Mouse (Mus musculus) granulocyte monocyte progenitor cell, adult 5-6 weeks (primary cell): ENCODE data around the gene Med18. TPM values are rescaled to one million over a fixed set of nuclear protein-coding genes. Genes with fewer than 3 reads are reported as not detected.
A peak's percentile ranks its signal among the peaks of the same experiment; 100 is the strongest.
"Not testable (repeated sequence)": the region's sequence is repeated elsewhere in the genome, so short reads cannot be mapped to it uniquely, and the experiment has no call there.

Experiments used
- ATAC-seq: replicated peaks from 2 replicates; pipeline ENCODE4 v1.8.0; 2016; ENCODE audit warnings: mild to moderate bottlenecking, moderate TSS enrichment, inconsistent platforms; ENCODE audit not compliant: poor library complexity, severe bottlenecking
- total RNA-seq, 2 experiments: library from RNA; stranded (forward) in 1 of 2; stranded (reverse) in 1 of 2; fragments of 200-712, 200-1000 nt in 1 of 2; fragments of >200 nt in 1 of 2; fragmentation: Nextera tagmentation in 1 of 2; gene quantifications; 2 replicates each; pipeline ENCODE4 v1.2.3; 2014 to 2017

Med18 gene
- total RNA-seq, 2 experiments from 2014 or later, result 9.2 to 9.9 TPM

DNA sequence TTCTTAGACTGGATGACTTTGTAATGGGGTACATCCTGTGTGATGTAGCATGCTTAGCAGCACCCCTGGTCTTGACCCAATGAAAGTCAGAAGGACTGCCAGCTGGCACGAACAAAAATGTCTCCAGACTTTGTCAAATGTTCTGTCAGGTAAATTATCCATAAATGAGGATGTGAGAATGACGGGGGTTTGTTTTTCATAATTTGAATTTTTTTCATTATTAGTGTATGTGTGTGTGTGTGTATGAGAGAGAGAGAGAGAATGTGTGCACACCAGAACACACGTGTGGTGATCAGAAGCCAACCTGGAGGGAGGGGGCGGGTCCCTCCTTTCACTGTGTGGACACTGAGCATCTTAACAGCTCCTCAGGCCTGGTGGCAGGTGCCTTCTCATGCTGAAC, 20.5 kb upstream of the Med18 start:
- ATAC-seq, result no peak

DNA sequence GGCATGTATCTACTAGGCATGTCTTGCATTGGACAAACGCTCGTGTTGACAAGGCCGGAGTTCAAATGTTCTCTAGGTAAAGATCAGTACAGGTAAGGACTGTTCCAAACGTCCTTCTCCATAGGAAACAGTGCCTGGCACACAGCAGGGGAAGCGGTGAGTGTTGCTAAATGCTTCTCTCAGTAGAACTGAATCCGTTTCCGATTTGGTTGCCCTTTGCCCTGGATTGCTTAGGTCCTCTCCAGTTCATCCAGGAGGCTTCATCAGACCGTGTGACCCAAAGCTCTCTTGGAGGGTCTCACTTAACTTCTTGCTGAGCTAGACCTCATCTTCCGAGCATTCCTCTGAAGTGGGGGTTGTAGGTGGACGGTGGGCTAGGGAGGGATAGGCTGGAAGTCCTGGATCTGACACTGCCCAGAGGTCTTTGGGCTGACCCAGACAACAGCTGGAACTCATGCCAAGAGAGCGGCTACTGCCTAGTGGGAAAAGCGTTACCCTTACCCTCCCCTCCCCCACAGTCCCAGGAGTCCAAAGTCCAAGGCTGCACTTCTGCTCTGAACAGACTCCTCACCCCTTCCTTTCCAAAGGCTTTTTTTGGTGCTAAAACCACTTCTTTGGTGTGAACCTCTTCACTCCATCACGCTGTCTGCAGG, 19.4 kb upstream of the Med18 start:
- ATAC-seq, result no peak

DNA sequence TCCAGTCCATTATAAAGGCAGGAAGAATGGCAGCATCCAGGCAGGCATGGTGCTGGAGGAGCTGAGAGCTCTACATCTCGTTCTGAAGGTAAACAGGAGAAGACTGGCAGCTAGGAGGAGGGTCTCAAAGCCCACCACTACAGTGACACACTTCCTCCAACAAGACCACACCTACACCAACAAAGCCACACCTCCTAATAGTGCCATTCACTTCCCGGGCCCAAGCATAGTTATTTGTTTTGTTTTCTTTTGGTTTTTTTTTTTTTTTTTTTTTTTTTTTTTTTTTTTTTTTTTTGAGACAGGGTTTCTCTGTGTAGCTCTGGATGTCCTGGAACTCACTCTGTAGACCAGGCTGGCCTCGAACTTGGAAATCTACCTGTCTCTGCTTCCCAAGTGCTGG, 18.4 kb upstream of the Med18 start:
- ATAC-seq, result not testable (repeated sequence)

DNA sequence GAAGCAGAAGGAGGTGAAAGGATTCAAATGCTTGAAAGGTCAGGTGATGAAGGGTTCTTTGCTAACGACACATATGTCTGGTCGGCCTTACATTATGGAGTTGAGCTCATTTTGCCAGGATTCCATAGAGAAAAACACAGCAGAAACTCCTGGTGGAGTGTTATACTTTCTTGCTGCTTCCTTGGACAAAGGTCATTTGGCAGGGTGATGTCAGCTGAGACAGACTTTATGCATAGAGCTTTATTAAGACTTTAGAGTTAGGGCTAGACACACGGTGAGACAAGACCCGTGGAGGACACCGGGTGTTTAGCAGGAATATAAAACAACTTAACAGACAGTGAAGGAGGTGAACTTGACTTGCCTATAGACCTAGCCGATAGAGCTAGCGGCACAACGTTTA, 14.1 kb upstream of the Med18 start:
- no peak for ATAC-seq

DNA sequence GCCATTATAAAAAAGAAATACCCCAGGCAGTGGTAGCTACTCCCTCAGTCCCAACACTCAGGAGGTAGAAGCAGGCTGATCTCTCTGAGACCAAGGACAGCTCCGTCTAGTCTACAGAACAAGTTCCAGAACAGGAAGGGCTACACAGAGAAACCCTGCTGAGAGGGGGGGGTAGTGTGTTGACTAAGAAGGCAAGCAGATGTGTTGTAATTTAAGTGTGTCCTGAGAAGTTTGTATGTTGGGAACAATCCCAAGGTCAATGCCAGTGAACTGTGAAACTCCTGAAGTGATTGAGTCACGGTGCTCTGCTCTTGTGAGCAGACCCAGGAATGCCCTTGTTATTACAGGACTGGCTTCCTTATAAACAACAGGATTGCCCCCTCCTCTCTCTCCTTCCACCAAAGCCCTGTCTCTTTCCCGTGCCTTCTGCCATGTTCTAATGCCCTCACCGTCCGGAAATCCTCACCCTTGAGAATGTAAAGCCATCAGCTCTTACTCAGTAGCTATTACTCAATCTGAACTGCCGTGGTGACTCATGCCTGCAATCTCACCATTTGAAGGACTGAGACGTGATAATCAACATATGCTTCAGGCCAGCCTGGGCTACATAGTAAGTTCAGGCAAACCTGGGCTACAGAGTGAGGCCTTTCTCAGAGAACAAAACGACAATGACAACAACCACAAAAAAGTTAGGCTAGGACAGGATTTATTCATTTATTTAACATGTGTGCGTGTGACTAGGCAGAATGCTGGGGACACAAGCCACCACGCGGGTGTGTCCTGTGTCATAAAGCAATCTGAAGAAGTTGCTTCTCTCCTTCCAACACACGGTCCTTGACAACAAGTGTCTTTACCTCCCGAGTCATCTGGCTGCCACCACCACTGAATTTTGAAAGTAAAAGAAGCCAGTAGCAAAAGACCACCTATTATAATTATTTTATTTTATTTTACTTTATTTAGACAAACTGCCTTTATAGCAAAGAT, 12.5 kb upstream of the Med18 start:
- ATAC-seq, result peak; percentile 89

DNA sequence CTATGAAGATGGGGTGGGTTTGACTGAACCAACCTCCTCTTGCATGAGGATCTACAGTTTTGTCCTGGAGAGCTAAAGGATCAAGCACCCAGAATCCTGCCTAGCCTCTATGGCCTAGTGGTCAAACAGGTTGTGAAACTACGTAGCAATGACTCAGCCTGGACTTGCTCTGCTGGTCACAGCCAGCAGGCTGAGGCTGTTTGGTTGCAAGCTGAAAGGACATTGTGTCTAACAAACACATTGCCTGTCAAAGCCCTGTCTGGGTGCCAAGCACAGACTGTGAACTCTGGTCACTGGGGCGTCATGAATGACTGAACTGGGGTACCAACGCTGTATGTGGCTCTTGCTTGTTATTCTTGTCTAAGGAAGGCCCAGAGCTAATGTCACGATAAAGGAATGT, 10.9 kb upstream of the Med18 start:
- ATAC-seq, result peak; percentile 64

DNA sequence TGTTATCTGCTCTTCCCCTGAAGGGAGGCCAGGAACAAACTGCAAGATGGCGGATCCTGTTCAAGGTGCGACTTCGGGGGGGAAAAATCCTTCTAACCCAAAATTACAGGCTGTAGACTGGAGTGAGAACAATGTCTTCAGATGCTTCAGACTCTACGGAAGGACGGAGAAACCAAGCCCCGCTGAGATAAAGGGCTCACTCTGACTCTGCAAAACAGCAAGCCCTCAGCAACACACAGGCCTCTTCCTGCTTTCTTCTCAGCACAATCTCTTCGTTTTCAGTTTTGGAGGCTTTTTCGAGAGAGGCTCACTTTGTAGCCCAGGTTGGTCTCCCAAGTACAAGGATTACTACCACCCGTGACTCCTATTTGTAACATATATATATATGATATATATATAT, 9.7 kb upstream of the Med18 start:
- ATAC-seq, result no peak

DNA sequence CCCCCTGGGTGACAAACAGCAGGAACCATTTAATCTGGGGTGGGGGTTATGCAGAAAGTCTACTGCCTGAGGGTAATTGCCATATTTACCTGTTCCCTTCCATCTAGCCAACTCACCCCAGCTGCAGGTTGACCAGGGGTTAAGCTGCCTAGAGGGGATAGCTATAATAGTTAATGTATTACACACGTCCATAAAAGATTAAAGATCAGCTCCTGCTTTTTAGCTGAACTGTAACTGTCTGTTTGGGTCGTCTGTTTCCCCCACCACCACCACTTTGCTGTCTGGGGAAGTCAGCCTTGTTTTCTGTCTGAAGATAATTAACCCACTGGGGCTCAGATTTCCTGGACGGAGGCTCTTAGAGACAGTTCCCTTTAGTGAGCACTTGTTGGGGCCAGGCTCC, 6.2 kb upstream of the Med18 start:
- ATAC-seq, result no peak

DNA sequence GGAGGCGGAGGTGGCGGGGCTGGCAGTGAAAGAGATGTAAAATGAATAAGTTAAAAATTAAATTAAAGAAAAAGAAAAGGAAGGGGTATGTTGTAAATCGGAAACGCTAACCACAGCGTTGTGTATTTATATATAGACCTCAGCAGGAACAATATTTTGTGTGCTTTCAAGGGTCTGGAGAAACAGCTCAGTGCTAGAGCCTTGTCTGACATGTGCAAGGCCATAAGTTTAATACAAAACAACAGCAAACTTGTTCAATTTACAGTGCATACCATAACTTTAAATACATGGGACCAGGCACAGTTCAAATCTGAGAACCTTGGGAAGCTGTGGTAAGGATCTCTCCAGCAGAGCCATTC, 513 bp upstream of the Med18 start:
- no peak for ATAC-seq

DNA sequence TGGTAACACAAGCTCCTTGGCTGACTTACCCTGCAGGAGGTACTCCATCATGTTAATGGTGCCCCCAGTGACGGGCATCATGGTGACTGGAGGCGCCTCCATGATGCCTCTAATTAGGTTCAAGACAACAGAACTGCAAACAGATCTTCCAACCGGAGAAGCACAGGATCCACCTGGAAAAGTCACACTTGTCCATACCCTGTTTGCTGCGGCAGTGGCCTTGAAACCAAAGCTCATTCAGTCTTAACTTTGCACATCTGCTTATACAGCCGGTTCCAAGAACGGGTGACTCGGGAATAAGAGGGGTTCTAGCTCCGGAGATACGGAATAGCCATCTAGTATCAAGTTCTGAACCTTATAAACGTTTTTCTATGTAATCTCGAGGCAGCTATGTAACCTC, 885 bp downstream of the Med18 start:
- no peak for ATAC-seq

DNA sequence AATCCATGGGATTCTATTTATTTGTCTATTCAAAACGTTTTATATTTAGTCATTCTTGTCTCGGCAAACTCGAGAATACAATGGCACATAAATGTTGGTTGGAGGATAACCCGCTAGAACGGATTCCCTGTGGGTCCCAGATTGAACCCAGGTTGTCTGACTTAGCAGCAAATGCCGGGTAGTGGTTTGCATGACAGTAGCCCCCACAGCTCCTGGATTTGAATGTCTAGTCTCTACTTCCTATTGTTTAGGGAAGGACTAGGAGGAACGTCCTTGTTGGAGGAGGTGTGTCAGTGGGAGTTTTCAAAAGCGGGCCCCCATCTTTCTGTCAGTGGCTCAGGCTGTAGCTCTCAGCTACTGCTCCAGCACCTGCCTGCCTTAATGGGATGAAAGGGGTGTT, 3.5 kb downstream of the Med18 start:
- ATAC-seq, result no peak

DNA sequence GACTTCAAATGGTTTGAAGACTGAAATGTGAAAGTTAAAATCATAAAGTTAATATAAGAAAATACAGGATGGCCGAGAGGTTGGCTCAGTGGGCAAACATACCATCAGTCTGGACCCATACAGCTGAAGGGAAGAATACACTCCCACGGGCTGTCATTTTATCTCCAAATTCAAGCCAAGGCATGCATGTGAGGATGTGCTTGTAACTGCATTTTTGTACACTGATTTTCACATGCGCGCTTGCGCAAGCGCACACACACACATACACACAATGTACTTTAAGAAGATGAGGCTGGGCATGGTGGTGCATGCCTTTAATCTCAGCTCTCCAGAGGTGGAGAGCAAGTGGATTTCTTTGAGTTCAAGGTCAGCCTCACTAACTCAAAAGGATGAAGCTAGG, 8.2 kb downstream of the Med18 start:
- no peak for ATAC-seq

DNA sequence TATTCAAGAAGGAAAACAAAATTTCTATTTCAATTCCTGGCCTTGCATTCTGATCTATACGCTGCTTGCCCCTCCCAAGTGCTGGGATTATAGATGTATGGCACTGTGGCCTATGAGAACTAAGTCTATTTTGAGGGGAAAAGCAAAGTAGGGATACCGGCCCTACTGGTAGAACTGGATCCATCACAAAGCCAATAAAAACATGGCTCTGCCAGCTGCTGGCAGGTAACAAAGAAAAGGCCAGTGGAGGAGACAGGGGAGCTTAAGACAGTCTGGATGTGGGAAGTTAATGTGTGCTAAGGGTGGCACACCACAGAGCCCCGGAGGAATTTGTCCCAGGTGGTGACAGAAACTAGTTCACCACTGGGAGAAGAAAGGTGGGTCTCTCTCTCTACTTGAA, 8.6 kb downstream of the Med18 start:
- no peak for ATAC-seq

DNA sequence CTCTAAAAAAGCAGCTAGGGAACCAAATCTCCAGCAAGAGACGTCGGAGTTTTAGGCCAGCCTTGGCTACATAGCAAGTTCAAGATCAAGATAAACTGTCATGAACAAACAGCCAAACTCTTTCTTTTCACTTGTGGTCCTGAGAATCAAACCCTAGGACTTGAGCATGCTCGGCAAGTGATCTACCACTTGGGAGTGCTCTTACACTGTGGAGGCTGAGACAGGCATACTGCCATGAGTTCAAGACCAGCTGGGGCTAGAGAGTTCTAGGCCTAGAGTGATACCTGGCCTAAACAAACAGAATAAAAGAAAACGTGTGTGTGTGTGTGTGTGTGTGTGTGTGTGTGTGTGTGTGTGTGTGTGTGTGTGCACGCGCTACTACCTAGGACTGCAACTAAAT, 9.5 kb downstream of the Med18 start:
- ATAC-seq, result no peak

DNA sequence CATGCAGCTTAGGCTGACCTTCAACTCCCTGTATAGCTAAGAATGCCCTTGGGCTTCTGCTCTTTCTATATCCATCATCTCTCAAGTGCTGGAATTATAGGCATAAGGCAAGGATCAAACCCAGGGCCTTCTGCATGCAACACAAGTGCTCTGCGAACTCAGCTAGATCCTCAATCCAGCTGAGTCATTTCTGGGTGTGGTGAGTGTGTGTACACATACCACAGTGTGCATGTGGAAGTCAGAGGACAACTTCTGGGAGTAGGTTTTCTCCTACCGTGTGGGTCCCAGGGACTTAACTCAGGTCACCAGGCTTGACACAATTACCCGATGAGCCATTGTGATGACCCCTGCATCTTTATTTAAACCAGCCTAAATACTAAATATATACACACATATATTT, 13.9 kb downstream of the Med18 start:
- ATAC-seq, result no peak

DNA sequence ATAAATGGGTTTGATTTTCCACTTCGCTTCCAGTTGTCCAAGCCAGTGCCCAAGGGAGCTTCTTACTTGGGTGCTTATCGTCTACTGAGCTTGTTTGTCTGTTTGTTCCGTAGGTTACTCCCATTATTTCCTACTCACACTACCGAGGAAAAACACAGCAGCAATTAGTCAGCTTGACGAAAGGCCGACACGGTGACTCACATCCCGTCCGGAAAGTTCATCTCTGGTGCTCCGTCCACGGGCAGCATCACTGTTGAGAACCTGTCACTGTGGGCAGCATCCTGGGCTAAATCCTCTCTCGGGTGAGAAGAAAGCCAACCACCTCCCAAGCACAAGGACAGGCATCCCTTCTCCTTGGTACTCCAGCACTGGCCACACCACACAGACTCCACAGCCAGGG, 17.6 kb downstream of the Med18 start:
- no peak for ATAC-seq

DNA sequence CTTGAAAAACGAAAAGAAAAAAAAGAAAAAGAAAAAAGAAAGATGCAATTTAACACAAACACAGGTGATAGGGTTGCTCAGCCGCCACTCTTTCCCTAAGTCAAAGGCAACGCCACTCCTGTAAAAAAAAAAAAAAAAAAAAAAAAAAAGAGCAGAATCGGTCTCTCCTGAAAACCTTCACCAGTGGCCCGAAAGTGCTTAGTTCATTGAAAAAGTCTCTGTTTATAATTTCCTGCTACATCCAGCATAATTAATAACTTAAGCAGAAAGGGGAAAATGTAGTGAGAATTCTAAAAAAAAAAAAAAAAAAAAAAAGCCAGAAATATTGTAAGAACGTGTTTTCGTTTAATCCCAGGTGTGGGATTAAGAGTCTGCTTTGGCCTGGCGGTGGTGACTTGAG, 19.2 kb downstream of the Med18 start:
- ATAC-seq, result no peak

DNA sequence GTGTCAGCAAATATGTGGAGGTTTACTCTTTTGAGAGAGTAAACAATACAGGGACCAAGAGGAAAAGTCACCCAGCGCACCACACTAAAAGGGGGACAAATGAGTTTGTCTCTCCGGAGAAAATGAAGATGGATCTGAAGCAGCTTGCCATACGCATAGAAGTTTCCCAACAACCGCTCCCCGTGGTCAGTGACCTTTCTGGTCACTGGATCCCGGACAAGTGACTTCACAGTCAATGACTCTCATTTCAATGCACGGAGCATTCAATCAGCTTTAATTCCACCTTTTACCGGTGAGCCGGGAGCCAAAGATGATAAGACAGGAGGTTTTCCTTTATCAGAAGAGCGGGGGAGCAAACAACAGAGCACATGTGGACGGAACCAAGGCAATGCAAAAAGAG, 25.9 kb downstream of the Med18 start:
- ATAC-seq, result no peak

DNA sequence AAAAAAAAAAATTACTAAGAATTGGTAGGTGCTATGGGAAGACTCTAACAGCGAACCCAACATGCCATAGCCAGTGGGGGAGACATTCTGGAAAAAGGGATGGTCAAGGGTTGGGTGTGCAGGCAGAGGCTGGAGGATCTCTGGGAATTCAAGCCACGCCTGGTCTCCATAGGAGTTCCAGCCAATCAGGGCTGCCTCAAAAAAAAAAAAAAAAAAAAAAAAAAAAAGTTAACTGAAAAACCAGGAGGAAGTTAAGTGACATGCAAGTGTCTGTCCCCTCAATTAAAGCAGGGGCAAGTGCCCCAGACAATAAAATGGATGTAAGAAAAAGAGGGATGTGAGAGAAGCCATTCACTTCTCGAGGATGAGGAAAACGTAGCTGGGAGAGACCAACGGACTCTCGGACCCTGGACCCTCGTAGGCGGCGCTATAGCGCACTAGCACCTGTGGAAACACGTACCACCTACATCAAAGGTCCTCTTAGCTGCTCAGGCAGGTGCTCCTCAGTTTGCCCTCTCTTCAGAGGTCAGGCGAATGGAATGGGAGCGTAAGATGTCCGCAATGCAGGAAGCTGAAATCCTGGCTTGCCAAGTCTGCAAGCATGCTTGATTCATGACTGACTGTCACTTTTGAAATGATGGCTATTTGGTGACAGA, 30.9 kb downstream of the Med18 start:
- no peak for ATAC-seq

DNA sequence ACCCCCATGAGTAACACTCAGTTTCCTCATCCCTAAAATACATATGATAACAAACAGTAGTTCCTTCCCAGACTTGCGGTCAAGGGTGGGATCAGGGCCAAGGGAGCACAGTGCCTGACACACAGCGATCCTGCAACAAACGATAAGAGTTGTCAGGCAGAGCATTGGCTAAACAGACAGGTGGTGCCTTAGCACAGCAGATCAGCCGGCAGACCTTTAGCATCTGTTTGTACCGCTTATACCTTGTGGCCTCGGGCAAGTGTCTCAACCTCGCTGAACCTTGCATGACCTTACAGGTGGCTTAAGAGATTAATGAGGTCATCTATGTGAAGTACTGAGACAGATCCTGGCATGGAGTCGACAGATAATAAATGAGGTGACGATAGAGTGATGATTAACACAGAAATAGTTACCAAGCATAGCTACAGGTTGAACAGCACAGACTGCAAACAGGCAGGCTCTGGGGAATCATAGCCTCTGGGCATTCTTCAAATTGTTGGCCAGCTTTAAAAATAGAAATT, 35.6 kb downstream of the Med18 start:
- ATAC-seq, result peak; percentile 22; the same call in 1 of the 2 replicates

DNA sequence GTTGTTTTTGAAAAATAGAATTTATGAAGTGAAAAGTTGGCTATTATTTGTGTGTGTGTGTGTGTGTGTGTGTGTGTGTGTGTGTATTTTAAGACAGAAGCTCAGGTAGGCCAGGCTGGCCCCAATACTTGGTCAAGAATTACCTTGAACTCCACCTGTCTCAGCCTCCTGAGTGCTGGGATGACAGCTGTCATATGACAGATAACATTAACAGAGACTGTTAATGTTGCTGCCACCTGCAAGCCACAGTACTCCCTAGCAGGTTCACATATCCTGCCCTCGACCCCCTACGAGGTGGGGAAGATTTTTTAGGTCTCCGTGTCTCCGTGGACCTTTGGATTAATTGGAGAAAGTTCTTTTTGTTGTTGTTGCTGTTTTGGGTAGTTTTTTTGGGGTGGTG, 36.2 kb downstream of the Med18 start:
- no peak for ATAC-seq
